Mouse (Mus musculus) MEL (cell line): Measurements from ENCODE around the gene Cox6b2. TPM values are rescaled to one million over a fixed set of nuclear protein-coding genes. Genes with fewer than 3 reads are reported as not detected.

Experiments
- DNase-seq: peaks from one replicate; pipeline ENCODE4 v3.0.0; 2011; ENCODE audit warnings: low read depth, low spot score
- H3K27ac ChIP-seq: 2 replicates; pipeline ENCODE4 v1.5.1; 2012; ENCODE audit warnings: low read depth, mild to moderate bottlenecking, control low read depth, low read length, moderate library complexity; ENCODE audit not compliant: control insufficient read depth
- H3K27me3 ChIP-seq, 2 experiments: fragments of 150-350 bp in 1 of 2; sonication (generic) in 1 of 2; 2 replicates each; pipeline ENCODE4 v1.6.1; 2012; ENCODE audit warnings: low read length in 2 of 2, mild to moderate bottlenecking in 2 of 2, improper control_type of control experiment in 1 of 2, moderate library complexity in 1 of 2; ENCODE audit not compliant: insufficient read depth in 2 of 2, control insufficient read depth in 1 of 2
- H3K36me3 ChIP-seq, 2 experiments: 2 replicates each; pipeline ENCODE4 v1.6.1; 2012 to 2014; ENCODE audit warnings: low read length in 2 of 2, improper control_type of control experiment in 1 of 2, inconsistent platforms in 1 of 2, mild to moderate bottlenecking in 1 of 2; ENCODE audit not compliant: insufficient read depth in 2 of 2, control insufficient read depth in 1 of 2
- H3K4me1 ChIP-seq, 2 experiments: fragments of 150-350 bp in 1 of 2; sonication (generic) in 1 of 2; 2 replicates each; pipeline ENCODE4 v1.6.1; 2012; ENCODE audit warnings: low read length in 2 of 2, improper control_type of control experiment in 1 of 2, mild to moderate bottlenecking in 1 of 2; ENCODE audit not compliant: insufficient read depth in 2 of 2, control insufficient read depth in 1 of 2
- H3K4me3 ChIP-seq, 2 experiments: fragments of 150-350 bp in 1 of 2; sonication (generic) in 1 of 2; 2 replicates each; pipeline ENCODE4 v1.5.1; 2012; ENCODE audit warnings: low read depth in 2 of 2, low read length in 2 of 2, mild to moderate bottlenecking in 2 of 2, moderate library complexity in 2 of 2, control low read depth in 1 of 2, improper control_type of control experiment in 1 of 2; ENCODE audit not compliant: control insufficient read depth in 1 of 2, insufficient read depth in 1 of 2
- H3K79me2 ChIP-seq: 2 replicates; pipeline ENCODE4 v1.6.1; 2012; ENCODE audit warnings: mild to moderate bottlenecking, low read length, moderate library complexity; ENCODE audit not compliant: control insufficient read depth, poor library complexity, insufficient read depth
- H3K9ac ChIP-seq: 2 replicates; pipeline ENCODE4 v1.6.1; 2012; ENCODE audit warnings: low read depth, mild to moderate bottlenecking, control low read depth, low read length, moderate library complexity; ENCODE audit not compliant: control insufficient read depth, poor library complexity, severe bottlenecking
- H3K9me3 ChIP-seq: fragments of 150-350 bp; sonication (generic); replicated peaks from 2 replicates; pipeline ENCODE4 v1.6.1; 2012; ENCODE audit warnings: mild to moderate bottlenecking, low read length, improper control_type of control experiment, moderate library complexity; ENCODE audit not compliant: insufficient read depth
- BHLHE40 ChIP-seq: IDR thresholded peaks from 2 replicates; pipeline ENCODE4 v1.6.1; 2012; ENCODE audit warnings: low read depth, mild to moderate bottlenecking, inconsistent platforms, low read length, improper control_type of control experiment, borderline replicate concordance
- CHD1 ChIP-seq: IDR thresholded peaks from 2 replicates; pipeline ENCODE4 v1.6.1; 2012; ENCODE audit warnings: low read depth, mild to moderate bottlenecking, inconsistent platforms, low read length, improper control_type of control experiment
- CHD2 ChIP-seq: IDR thresholded peaks from 2 replicates; pipeline ENCODE4 v1.6.1; 2011; ENCODE audit warnings: low read length, improper control_type of control experiment
- CTCF ChIP-seq, 3 experiments: IDR thresholded peaks in 2 of 3; conservative IDR thresholded peaks in 1 of 3; 2 replicates each; pipeline ENCODE4 v1.5.1; 2011 to 2012; ENCODE audit warnings: low read length in 3 of 3, low read depth in 2 of 3, mild to moderate bottlenecking in 2 of 3, improper control_type of control experiment in 1 of 3, inconsistent platforms in 1 of 3, mixed read lengths in 1 of 3, moderate library complexity in 1 of 3; ENCODE audit not compliant: control insufficient read depth in 1 of 3, insufficient read depth in 1 of 3, poor library complexity in 1 of 3, severe bottlenecking in 1 of 3
- E2F4 ChIP-seq: IDR thresholded peaks from 2 replicates; pipeline ENCODE4 v1.6.1; 2011; ENCODE audit warnings: low read depth, low read length, improper control_type of control experiment, borderline replicate concordance
- EP300 ChIP-seq, 2 experiments: IDR thresholded peaks; 2 replicates each; pipeline ENCODE4 v1.6.1; 2011; ENCODE audit warnings: improper control_type of control experiment in 2 of 2, low read length in 2 of 2, low read depth in 1 of 2, mild to moderate bottlenecking in 1 of 2
- ETS1 ChIP-seq: IDR thresholded peaks from 2 replicates; pipeline ENCODE4 v1.6.1; 2012; ENCODE audit warnings: low read depth, mild to moderate bottlenecking, inconsistent platforms, low read length, improper control_type of control experiment, moderate library complexity
- GABPA ChIP-seq: IDR thresholded peaks from 2 replicates; pipeline ENCODE4 v1.6.1; 2012; ENCODE audit warnings: low read depth, mild to moderate bottlenecking, inconsistent platforms, low read length, improper control_type of control experiment, moderate library complexity
- GATA1 ChIP-seq: IDR thresholded peaks from 2 replicates; pipeline ENCODE4 v1.6.1; 2011; ENCODE audit warnings: low read depth, low read length, improper control_type of control experiment
- HCFC1 ChIP-seq: IDR thresholded peaks from 2 replicates; pipeline ENCODE4 v1.6.1; 2012; ENCODE audit warnings: low read depth, mild to moderate bottlenecking, inconsistent platforms, low read length, improper control_type of control experiment, moderate library complexity
- JUND ChIP-seq: IDR thresholded peaks from 2 replicates; pipeline ENCODE4 v1.6.1; 2011; ENCODE audit warnings: low read depth, mild to moderate bottlenecking, improper control_type of control experiment, low read length
- KAT2A ChIP-seq: conservative IDR thresholded peaks from 2 replicates; pipeline ENCODE4 v1.6.1; 2012; ENCODE audit warnings: low read depth, low read length, improper control_type of control experiment, inconsistent platforms
- MAFK ChIP-seq: IDR thresholded peaks from 2 replicates; pipeline ENCODE4 v1.6.1; 2011; ENCODE audit warnings: low read depth, mild to moderate bottlenecking, low read length, improper control_type of control experiment, borderline replicate concordance
- MAX ChIP-seq: IDR thresholded peaks from 2 replicates; pipeline ENCODE4 v1.6.1; 2011; ENCODE audit warnings: low read length, improper control_type of control experiment
- MAZ ChIP-seq: IDR thresholded peaks from 2 replicates; pipeline ENCODE4 v1.6.1; 2012; ENCODE audit warnings: low read depth, mild to moderate bottlenecking, inconsistent platforms, low read length, improper control_type of control experiment
- MEF2A ChIP-seq: IDR thresholded peaks from 2 replicates; pipeline ENCODE4 v1.6.1; 2014; ENCODE audit warnings: low read depth, mild to moderate bottlenecking, inconsistent platforms, low read length, improper control_type of control experiment; ENCODE audit not compliant: poor library complexity, insufficient replicate concordance, severe bottlenecking; ENCODE audit errors: extremely low read depth
- MXI1 ChIP-seq: IDR thresholded peaks from 2 replicates; pipeline ENCODE4 v1.6.1; 2011; ENCODE audit warnings: mild to moderate bottlenecking, low read depth, low read length, improper control_type of control experiment
- MYB ChIP-seq: IDR thresholded peaks from 2 replicates; pipeline ENCODE4 v1.6.1; 2011; ENCODE audit warnings: mild to moderate bottlenecking, low read depth, low read length, improper control_type of control experiment
- MYC ChIP-seq: IDR thresholded peaks from 2 replicates; pipeline ENCODE4 v1.6.1; 2011; ENCODE audit warnings: low read depth, mild to moderate bottlenecking, low read length, improper control_type of control experiment, moderate library complexity
- NELFE ChIP-seq: IDR thresholded peaks from 2 replicates; pipeline ENCODE4 v1.6.1; 2011; ENCODE audit warnings: low read depth, low read length, improper control_type of control experiment
- NRF1 ChIP-seq: IDR thresholded peaks from 2 replicates; pipeline ENCODE4 v1.6.1; 2014; ENCODE audit warnings: low read depth, mild to moderate bottlenecking, inconsistent platforms, low read length, improper control_type of control experiment, moderate library complexity; ENCODE audit not compliant: poor library complexity, insufficient read depth, severe bottlenecking
- POLR2A ChIP-seq, 2 experiments: IDR thresholded peaks; 2 replicates each; pipeline ENCODE4 v1.6.1; 2011 to 2012; ENCODE audit warnings: low read length in 2 of 2, mild to moderate bottlenecking in 2 of 2, control low read depth in 1 of 2, improper control_type of control experiment in 1 of 2, low read depth in 1 of 2, moderate library complexity in 1 of 2; ENCODE audit not compliant: control insufficient read depth in 1 of 2, insufficient read depth in 1 of 2, poor library complexity in 1 of 2
- POLR2AphosphoS2 ChIP-seq: IDR thresholded peaks from 2 replicates; pipeline ENCODE4 v1.6.1; 2011; ENCODE audit warnings: low read length, improper control_type of control experiment
- POLR2AphosphoS5 ChIP-seq: IDR thresholded peaks from 2 replicates; pipeline ENCODE4 v1.6.1; 2012; ENCODE audit warnings: low read depth, borderline replicate concordance, mild to moderate bottlenecking, inconsistent platforms, low read length, moderate library complexity, mixed read lengths
- RAD21 ChIP-seq: IDR thresholded peaks from 2 replicates; pipeline ENCODE4 v1.6.1; 2011; ENCODE audit warnings: mild to moderate bottlenecking, low read depth, low read length, improper control_type of control experiment
- RCOR1 ChIP-seq: IDR thresholded peaks from 2 replicates; pipeline ENCODE4 v1.6.1; 2012; ENCODE audit warnings: low read depth, mild to moderate bottlenecking, inconsistent platforms, low read length, improper control_type of control experiment
- SIN3A ChIP-seq: IDR thresholded peaks from 2 replicates; pipeline ENCODE4 v1.6.1; 2012; ENCODE audit warnings: low read length, improper control_type of control experiment, inconsistent platforms
- SMC3 ChIP-seq: IDR thresholded peaks from 2 replicates; pipeline ENCODE4 v1.6.1; 2011; ENCODE audit warnings: low read depth, low read length, improper control_type of control experiment
- TAL1 ChIP-seq: IDR thresholded peaks from 2 replicates; pipeline ENCODE4 v1.6.1; 2012; ENCODE audit warnings: mild to moderate bottlenecking, inconsistent platforms, low read length, moderate library complexity, mixed read lengths
- TBP ChIP-seq: IDR thresholded peaks from 2 replicates; pipeline ENCODE4 v1.8.0; 2011; ENCODE audit warnings: low read depth, low read length, improper control_type of control experiment
- TCF12 ChIP-seq: IDR thresholded peaks from 2 replicates; pipeline ENCODE4 v1.6.1; 2014; ENCODE audit warnings: low read depth, mild to moderate bottlenecking, inconsistent platforms, low read length, improper control_type of control experiment, moderate library complexity
- UBTF ChIP-seq: IDR thresholded peaks from 2 replicates; pipeline ENCODE4 v1.6.1; 2012; ENCODE audit warnings: low read depth, mild to moderate bottlenecking, inconsistent platforms, low read length, improper control_type of control experiment, moderate library complexity, borderline replicate concordance; ENCODE audit not compliant: insufficient read depth
- USF1 ChIP-seq: IDR thresholded peaks from 2 replicates; pipeline ENCODE4 v1.6.1; 2014; ENCODE audit warnings: low read depth, mild to moderate bottlenecking, inconsistent platforms, low read length, improper control_type of control experiment, moderate library complexity
- USF2 ChIP-seq, 2 experiments: IDR thresholded peaks; 2 replicates each; pipeline ENCODE4 v1.6.1; 2011 to 2012; ENCODE audit warnings: improper control_type of control experiment in 2 of 2, low read length in 2 of 2, borderline replicate concordance in 1 of 2, inconsistent platforms in 1 of 2, low read depth in 1 of 2, mild to moderate bottlenecking in 1 of 2; ENCODE audit not compliant: insufficient read depth in 1 of 2
- ZC3H11A ChIP-seq: IDR thresholded peaks from 2 replicates; pipeline ENCODE4 v1.6.1; 2012; ENCODE audit warnings: low read depth, mild to moderate bottlenecking, inconsistent platforms, low read length, improper control_type of control experiment
- ZKSCAN1 ChIP-seq: IDR thresholded peaks from 2 replicates; pipeline ENCODE4 v1.6.1; 2012; ENCODE audit warnings: low read depth, mild to moderate bottlenecking, inconsistent platforms, low read length, improper control_type of control experiment, moderate library complexity
- ZMIZ1 ChIP-seq: IDR thresholded peaks from 2 replicates; pipeline ENCODE4 v1.6.1; 2012; ENCODE audit warnings: low read depth, mild to moderate bottlenecking, inconsistent platforms, low read length, improper control_type of control experiment, moderate library complexity
- ZNF384 ChIP-seq: IDR thresholded peaks from 2 replicates; pipeline ENCODE4 v1.6.1; 2012; ENCODE audit warnings: low read depth, mild to moderate bottlenecking, inconsistent platforms, low read length, improper control_type of control experiment
- polyA plus RNA-seq, 2 experiments: library from polyadenylated mRNA; stranded (reverse) in 1 of 2; unstranded in 1 of 2; fragments of >175 nt in 1 of 2; fragments of >200 nt in 1 of 2; gene quantifications; 2 replicates each; pipeline versions ENCODE4 v1.2.1 to v1.2.4; 2012; ENCODE audit warnings: low replicate concordance in 2 of 2, low read depth in 1 of 2; ENCODE audit not compliant: insufficient read length in 2 of 2, insufficient read depth in 1 of 2, missing spikeins in 1 of 2
- total RNA-seq: library from RNA; depleted of rRNA; stranded (reverse); fragments of 300-350 nt; gene quantifications from 2 replicates; pipeline ENCODE4 v1.2.3, GENCODE M21; 2012

Gene Cox6b2
- total and polyA plus RNA-seq, 3 experiments, result 8.7 to 36.3 TPM; not detected in 1

- Histone ChIP-seq H3K9ac (peak overlapping the region; percentile 64), H3K4me3 (peak overlapping the region in 1 of 2 experiments; percentile 33; a peak in 2 of 4 replicates), H3K36me3 (no peaks in the 10 kb centered on the region), H3K4me1 (no peaks in the 10 kb centered on the region), H3K9me3 (no peaks in the 10 kb centered on the region), H3K27ac (no peak overlapping the region), H3K79me2 (no peaks in the 10 kb centered on the region), H3K27me3 (peaks cover 0 to 3% of the 10 kb centered on the region in 2 experiments; a peak in 2 of 4 replicates)
- peak; percentile 78 for DNase-seq
- TF ChIP-seq JUND (no peak), E2F4 (no peak), SMC3 (peak; percentile 84), MEF2A (no peak), ZC3H11A (peak; percentile 84), MYC (no peak), RAD21 (peak; percentile 89), SIN3A (peak; percentile 32; the same call in 1 of the 2 replicates), ZMIZ1 (no peak), MYB (no peak), TAL1 (no peak), MAX (no peak; the same call in 1 of the 2 replicates), CTCF (IDR thresholded peaks at IDR 0.05 in 2 of 3, conservative IDR thresholded peaks at IDR 0.05 in 1 of 3; ENCODE audit: control insufficient read depth in 1 of 3, insufficient read depth in 1 of 3, low read depth in 2 of 3, low read length in 3 of 3, poor library complexity in 1 of 3, severe bottlenecking in 1 of 3) (peak; percentile 77 to 92 (median 84)), MAZ (no peak), TCF12 (no peak), HCFC1 (peak; percentile 46; the same call in 1 of the 2 replicates), NRF1 (no peak), POLR2A (IDR thresholded peaks at IDR 0.05; ENCODE audit: control insufficient read depth in 1 of 2, insufficient read depth in 1 of 2, low read depth in 1 of 2, low read length in 2 of 2, poor library complexity in 1 of 2) (no peak), ETS1 (no peak), KAT2A (no peak), UBTF (no peak), MAFK (no peak), BHLHE40 (peak; percentile 29; the same call in 1 of the 2 replicates), RCOR1 (no peak), CHD1 (no peak), ZKSCAN1 (no peak), POLR2AphosphoS2 (no peak), GABPA (no peak), ZNF384 (no peak), GATA1 (no peak), CHD2 (no peak), TBP (peak; percentile 81), USF2 (IDR thresholded peaks at IDR 0.05; ENCODE audit: borderline replicate concordance in 1 of 2, insufficient read depth in 1 of 2, low read depth in 1 of 2, low read length in 2 of 2) (no peak), NELFE (no peak), EP300 (IDR thresholded peaks at IDR 0.05; ENCODE audit: low read depth in 1 of 2, low read length in 2 of 2) (no peak), MXI1 (no peak), USF1 (no peak), POLR2AphosphoS5 (no peak)
Measured at GRCm38 (mm10) chr7:4705098-4705497, 47.8 kb downstream of the Cox6b2 start.
